Mouse (Mus musculus): ENCODE data around the gene Smyd1.

DNA sequence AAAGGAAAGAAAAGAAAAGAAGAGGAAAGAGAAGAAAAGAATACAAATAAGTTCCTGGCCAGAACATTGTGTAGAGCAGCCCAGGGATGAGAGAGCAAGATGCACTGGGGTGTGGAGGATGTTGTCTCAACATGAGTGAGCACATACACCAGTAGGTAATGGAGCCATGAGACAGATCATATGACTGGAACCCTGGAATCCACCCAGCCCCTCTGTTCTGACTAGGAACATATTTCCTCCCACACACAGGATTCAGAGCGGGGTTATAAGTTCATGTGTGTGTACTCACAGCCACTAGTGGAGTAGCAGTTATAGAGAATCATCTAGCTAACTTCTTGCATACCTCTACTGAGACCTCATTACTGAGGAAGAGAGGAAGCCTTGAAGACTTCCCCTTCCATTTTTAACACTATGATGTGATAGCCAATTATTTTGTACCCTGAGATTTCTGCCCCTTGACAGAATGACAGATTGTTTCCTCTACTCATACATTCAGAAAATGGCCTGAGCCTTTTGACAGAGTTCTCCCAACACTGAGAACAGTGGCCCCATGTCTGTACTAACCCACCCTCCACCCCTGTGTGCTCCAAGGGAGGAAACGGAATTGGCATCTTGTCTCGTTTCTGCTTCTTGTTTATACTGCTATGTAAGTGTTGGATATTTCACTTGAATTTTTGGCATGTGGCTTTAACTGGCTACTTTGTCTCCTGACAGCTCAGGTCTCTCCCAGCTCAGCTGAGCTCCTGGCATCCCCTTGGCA, 97.7 kb downstream of the Smyd1 start:
- TF ChIP-seq CTCF (IDR thresholded peaks at IDR 0.05; ENCODE audit: borderline replicate concordance, insufficient read depth, low read depth, low read length) (no peak), POLR2A (IDR thresholded peaks at IDR 0.05; ENCODE audit: borderline replicate concordance, insufficient read depth, low read length) (no peak)

All from cerebellum, adult 2 months (tissue).